Mouse (Mus musculus): ENCODE measurements at regions not wholly inside any gene's neighbourhood (a gene's known extent, or its start where the extent isn't known, plus 50 kb on each side); places are given as distances from the start of the nearest gene placed in this dataset.
"Not testable (repeated sequence)": the region's sequence is repeated elsewhere in the genome, so short reads cannot be mapped to it uniquely, and the experiment has no call there.

- Histone ChIP-seq H3K27ac (no peak overlapping the region), H3K9ac (no peak overlapping the region), H3K4me2 (replicated peaks) (no peak overlapping the region), H3K27me3 (no peaks in the 10 kb centered on the region), H3K4me3 (no peak overlapping the region), H3K9me3 (no peaks in the 10 kb centered on the region), H3K4me1 (peaks cover 9% of the 10 kb centered on the region; the same call in 1 of the 2 replicates), H3K36me3 (no peaks in the 10 kb centered on the region)
- WGBS, result 80% methylated on average over 8 of the region's 8 CpGs
- no peak for ATAC-seq (ENCODE audit: insufficient number of reproducible peaks, insufficient read depth, low FRiP score, low TSS enrichment)
Measured at GRCm38 (mm10) chr10:96230391-96230790, 94.0 kb downstream of the Gm5426 start.

GRCm38 (mm10) chr10:96231309-96231708 lies 94.9 kb downstream of the Gm5426 start:
- 90% methylated on average over 6 of the region's 6 CpGs for WGBS
- Histone ChIP-seq H3K4me3 (no peak overlapping the region), H3K9ac (no peak overlapping the region), H3K4me2 (replicated peaks) (no peak overlapping the region), H3K9me3 (no peaks in the 10 kb centered on the region), H3K36me3 (no peaks in the 10 kb centered on the region), H3K27ac (no peak overlapping the region), H3K4me1 (peaks cover 9% of the 10 kb centered on the region; the same call in 1 of the 2 replicates), H3K27me3 (no peaks in the 10 kb centered on the region)
- ATAC-seq (ENCODE audit: insufficient number of reproducible peaks, insufficient read depth, low FRiP score, low TSS enrichment), result no peak

GRCm38 (mm10) chr10:96232889-96233288 lies 96.5 kb downstream of the Gm5426 start:
- H3K4me1 ChIP-seq, result peaks cover 9% of the 10 kb centered on the region; the same call in 1 of the 2 replicates
- 16% methylated on average over 1 of the region's 1 CpGs for WGBS
- H3K4me2 ChIP-seq (replicated peaks), result no peak overlapping the region
- no peak for ATAC-seq (ENCODE audit: insufficient number of reproducible peaks, insufficient read depth, low FRiP score, low TSS enrichment)
- no peaks in the 10 kb centered on the region for H3K36me3 ChIP-seq
- H3K4me3 ChIP-seq, result no peak overlapping the region
- no peaks in the 10 kb centered on the region for H3K9me3 ChIP-seq
- H3K27ac ChIP-seq, result no peak overlapping the region
- H3K9ac ChIP-seq, result no peak overlapping the region
- H3K27me3 ChIP-seq, result no peaks in the 10 kb centered on the region

- no peak overlapping the region for H3K4me2 ChIP-seq (replicated peaks)
- H3K27me3 ChIP-seq, result no peaks in the 10 kb centered on the region
- H3K9ac ChIP-seq, result no peak overlapping the region
- H3K27ac ChIP-seq, result no peak overlapping the region
- H3K4me1 ChIP-seq, result peaks cover 9% of the 10 kb centered on the region; the same call in 1 of the 2 replicates
- 49% methylated on average over 9 of the region's 10 CpGs for WGBS
- no peak for ATAC-seq (ENCODE audit: insufficient number of reproducible peaks, insufficient read depth, low FRiP score, low TSS enrichment)
- no peak overlapping the region for H3K4me3 ChIP-seq
- H3K9me3 ChIP-seq, result no peaks in the 10 kb centered on the region
- H3K36me3 ChIP-seq, result no peaks in the 10 kb centered on the region
Measured at GRCm38 (mm10) chr10:96234564-96235412, 98.4 kb downstream of the Gm5426 start.

GRCm38 (mm10) chr10:96236031-96236430 lies 99.6 kb downstream of the Gm5426 start:
- not testable (repeated sequence) for H3K4me3 ChIP-seq; H3K4me2 ChIP-seq (replicated peaks); ATAC-seq (ENCODE audit: insufficient number of reproducible peaks, insufficient read depth, low FRiP score, low TSS enrichment); H3K9me3 ChIP-seq; H3K27ac ChIP-seq; H3K9ac ChIP-seq; H3K36me3 ChIP-seq; H3K4me1 ChIP-seq; H3K27me3 ChIP-seq
- WGBS, result 88% methylated on average over 4 of the region's 4 CpGs

- Histone ChIP-seq H3K9ac (no peak overlapping the region), H3K27ac (no peak overlapping the region), H3K9me3 (no peaks in the 10 kb centered on the region), H3K36me3 (no peaks in the 10 kb centered on the region), H3K4me3 (no peak overlapping the region), H3K4me1 (peaks cover 9% of the 10 kb centered on the region; the same call in 1 of the 2 replicates), H3K4me2 (replicated peaks) (no peak overlapping the region), H3K27me3 (no peaks in the 10 kb centered on the region)
- no peak for ATAC-seq (ENCODE audit: insufficient number of reproducible peaks, insufficient read depth, low FRiP score, low TSS enrichment)
- 90% methylated on average over 6 of the region's 6 CpGs for WGBS
Measured at GRCm38 (mm10) chr10:96236777-96237373, 100.5 kb downstream of the Gm5426 start.

- H3K4me3 ChIP-seq, result no peak overlapping the region
- ATAC-seq (ENCODE audit: insufficient number of reproducible peaks, insufficient read depth, low FRiP score, low TSS enrichment), result no peak
- H3K9ac ChIP-seq, result no peak overlapping the region
- H3K4me1 ChIP-seq, result peaks cover 7% of the 10 kb centered on the region; the same call in 1 of the 2 replicates
- WGBS, result 93% methylated on average over 5 of the region's 5 CpGs
- 0 out of 2 replicates have a peak, but pooled peaks cover 3% of the 10 kb centered on the region for H3K9me3 ChIP-seq
- no peaks in the 10 kb centered on the region for H3K36me3 ChIP-seq
- H3K27ac ChIP-seq, result no peak overlapping the region
- no peak overlapping the region for H3K4me2 ChIP-seq (replicated peaks)
- H3K27me3 ChIP-seq, result no peaks in the 10 kb centered on the region
Measured at GRCm38 (mm10) chr10:96237572-96238130, 101.2 kb downstream of the Gm5426 start.

- no peak overlapping the region for H3K27ac ChIP-seq
- H3K4me1 ChIP-seq, result peaks cover 4% of the 10 kb centered on the region; the same call in 1 of the 2 replicates
- H3K36me3 ChIP-seq, result no peaks in the 10 kb centered on the region
- H3K9me3 ChIP-seq, result 0 out of 2 replicates have a peak, but pooled peaks cover 3% of the 10 kb centered on the region
- no peak overlapping the region for H3K4me3 ChIP-seq
- no peak overlapping the region for H3K9ac ChIP-seq
- no peaks in the 10 kb centered on the region for H3K27me3 ChIP-seq
- no peak overlapping the region for H3K4me2 ChIP-seq (replicated peaks)
- 90% methylated on average over 4 of the region's 4 CpGs for WGBS
- ATAC-seq (ENCODE audit: insufficient number of reproducible peaks, insufficient read depth, low FRiP score, low TSS enrichment), result no peak
Measured at GRCm38 (mm10) chr10:96238251-96238650, 101.8 kb downstream of the Gm5426 start.

GRCm38 (mm10) chr10:96238850-96239249 lies 102.4 kb downstream of the Gm5426 start:
- H3K9me3 ChIP-seq, result 0 out of 2 replicates have a peak, but pooled peaks cover 3% of the 10 kb centered on the region
- no peaks in the 10 kb centered on the region for H3K27me3 ChIP-seq
- no peaks in the 10 kb centered on the region for H3K36me3 ChIP-seq
- WGBS, result 87% methylated on average over 3 of the region's 3 CpGs
- no peak overlapping the region for H3K4me3 ChIP-seq
- H3K4me1 ChIP-seq, result peaks cover 4% of the 10 kb centered on the region; the same call in 1 of the 2 replicates
- no peak overlapping the region for H3K27ac ChIP-seq
- no peak for ATAC-seq (ENCODE audit: insufficient number of reproducible peaks, insufficient read depth, low FRiP score, low TSS enrichment)
- H3K9ac ChIP-seq, result no peak overlapping the region
- no peak overlapping the region for H3K4me2 ChIP-seq (replicated peaks)

- H3K9me3 ChIP-seq, result 0 out of 2 replicates have a peak, but pooled peaks cover 3% of the 10 kb centered on the region
- no peak for ATAC-seq (ENCODE audit: insufficient number of reproducible peaks, insufficient read depth, low FRiP score, low TSS enrichment)
- H3K36me3 ChIP-seq, result no peaks in the 10 kb centered on the region
- H3K4me2 ChIP-seq (replicated peaks), result no peak overlapping the region
- H3K27ac ChIP-seq, result no peak overlapping the region
- no peaks in the 10 kb centered on the region for H3K4me1 ChIP-seq
- 81% methylated on average over 4 of the region's 4 CpGs for WGBS
- no peak overlapping the region for H3K4me3 ChIP-seq
- no peak overlapping the region for H3K9ac ChIP-seq
- H3K27me3 ChIP-seq, result no peaks in the 10 kb centered on the region
Measured at GRCm38 (mm10) chr10:96240591-96240990, 104.2 kb downstream of the Gm5426 start.

GRCm38 (mm10) chr10:96253671-96254070 lies 117.3 kb downstream of the Gm5426 start:
- Histone ChIP-seq H3K9ac (no peak overlapping the region), H3K27ac (no peak overlapping the region), H3K4me2 (replicated peaks) (no peak overlapping the region), H3K27me3 (no peaks in the 10 kb centered on the region), H3K9me3 (no peaks in the 10 kb centered on the region), H3K4me3 (no peak overlapping the region), H3K4me1 (no peaks in the 10 kb centered on the region), H3K36me3 (no peaks in the 10 kb centered on the region)
- ATAC-seq (ENCODE audit: insufficient number of reproducible peaks, insufficient read depth, low FRiP score, low TSS enrichment), result no peak
